Mouse (Mus musculus): ENCODE data around the gene Lce1h. TPM values are rescaled to one million over a fixed set of nuclear protein-coding genes. Genes with fewer than 3 reads are reported as not detected.

Lce1h gene
- not detected in 2 replicates for polyA plus RNA-seq (2012; rRNA removed)

DNA sequence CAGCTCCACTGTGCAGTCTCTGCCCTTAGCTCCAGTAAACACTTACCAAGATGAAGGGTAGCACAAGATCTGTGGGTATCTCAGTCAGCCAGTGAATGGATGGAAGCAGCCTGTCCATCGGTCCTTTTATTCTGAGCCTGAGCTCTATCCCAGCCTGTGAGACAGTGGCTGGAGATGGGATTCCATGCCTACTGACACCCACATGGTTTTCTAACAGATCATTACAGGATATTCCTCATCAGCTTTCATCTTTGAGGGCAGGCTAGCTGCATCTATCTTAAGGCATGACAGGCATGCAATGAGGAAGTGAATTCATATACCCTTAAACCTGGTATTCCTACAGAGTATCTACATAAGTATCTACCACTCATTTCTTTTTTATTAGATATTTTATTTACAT is at the start of gene Lce1h:
TSS of gene Lce1h (minus strand) at position 101 of the 400 bp plus-strand sequence.
- DNase-seq (ENCODE audit: low read depth, low spot score) = no peak

DNA sequence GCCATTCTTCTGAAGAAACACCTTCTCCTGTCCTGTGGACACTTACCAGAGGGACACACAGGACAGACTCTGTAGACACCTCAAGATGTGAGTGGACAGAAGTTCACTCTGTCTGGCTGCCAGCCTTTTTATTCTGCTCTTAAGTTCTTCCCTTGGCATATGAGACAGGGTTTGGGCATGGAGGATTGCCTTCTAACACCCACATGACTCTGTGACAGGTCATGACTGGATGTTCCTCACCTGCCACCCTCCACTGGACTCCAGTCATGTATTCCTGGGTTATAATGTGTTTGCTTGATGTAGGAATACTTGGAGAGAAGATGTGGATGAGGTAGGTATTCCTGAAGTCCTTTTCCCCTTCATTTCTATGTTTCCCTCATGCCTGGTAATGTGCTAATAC is 42.9 kb upstream of the Lce1h start, which contains the start of gene Lce1k:
TSS of gene Lce1k (minus strand) at position 101 of the 400 bp plus-strand sequence.
- DNase-seq (ENCODE audit: low read depth, low spot score) = no peak

More for the DNA sequence above, at the start of gene Lce1h:
- 91% methylated on average over 1 of the region's 1 CpGs for WGBS

DNA sequence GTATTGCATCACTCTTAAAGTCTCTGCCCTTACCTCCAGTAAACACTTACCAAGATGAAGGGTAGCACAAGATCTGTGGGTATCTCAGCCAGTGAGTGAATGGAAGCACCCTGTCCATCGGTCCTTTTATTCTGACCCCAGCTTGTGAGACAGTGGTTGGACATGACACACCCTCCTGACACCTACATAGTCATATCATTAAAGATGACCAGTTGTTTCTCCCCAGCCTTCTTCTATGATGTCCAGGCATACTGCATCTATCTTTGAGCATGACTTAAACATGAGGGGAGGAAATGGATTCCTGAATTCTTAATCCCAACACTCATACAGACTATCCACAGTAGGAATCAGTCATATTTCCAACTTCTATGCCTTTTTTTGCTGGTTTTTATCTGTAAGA is 25.5 kb upstream of the Lce1h start, which contains the start of gene Lce1j:
TSS of gene Lce1j (minus strand) at position 101 of the 400 bp plus-strand sequence.
- no peak for DNase-seq (ENCODE audit: low read depth, low spot score)
- WGBS = 69% methylated on average over 1 of the region's 1 CpGs

DNA sequence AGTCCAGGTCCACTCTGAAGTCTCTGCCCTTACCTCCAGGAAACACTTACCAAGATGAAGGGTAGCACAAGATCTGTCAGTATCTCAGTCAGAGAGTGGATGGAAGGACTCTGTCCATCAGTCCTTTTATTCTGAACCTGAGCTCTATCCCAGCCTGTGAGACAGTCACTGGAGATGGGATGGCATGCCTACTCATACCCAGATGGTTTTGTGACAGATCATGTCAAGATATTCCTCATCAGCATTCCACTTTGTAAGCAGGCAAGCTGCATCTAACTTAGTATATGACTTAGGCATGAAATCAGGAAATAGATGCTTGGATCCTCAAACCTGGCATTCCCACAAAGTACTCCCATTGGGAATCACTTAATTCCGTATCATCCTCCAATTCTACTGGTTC is 13.9 kb upstream of the Lce1h start, which contains the start of gene Lce1i:
TSS of gene Lce1i (minus strand) at position 101 of the 400 bp plus-strand sequence.
- WGBS = 73% methylated on average over 1 of the region's 1 CpGs

GRCm38 (mm10) chr3:92771573-92771972 is 6.7 kb upstream of the Lce1h start:
- WGBS = 21% methylated on average over 3 of the region's 3 CpGs
- no peak for DNase-seq (ENCODE audit: low read depth, low spot score)

More for the DNA sequence above, 13.9 kb upstream of the Lce1h start, which contains the start of gene Lce1i:
- DNase-seq (ENCODE audit: low read depth, low spot score) = no peak

DNA sequence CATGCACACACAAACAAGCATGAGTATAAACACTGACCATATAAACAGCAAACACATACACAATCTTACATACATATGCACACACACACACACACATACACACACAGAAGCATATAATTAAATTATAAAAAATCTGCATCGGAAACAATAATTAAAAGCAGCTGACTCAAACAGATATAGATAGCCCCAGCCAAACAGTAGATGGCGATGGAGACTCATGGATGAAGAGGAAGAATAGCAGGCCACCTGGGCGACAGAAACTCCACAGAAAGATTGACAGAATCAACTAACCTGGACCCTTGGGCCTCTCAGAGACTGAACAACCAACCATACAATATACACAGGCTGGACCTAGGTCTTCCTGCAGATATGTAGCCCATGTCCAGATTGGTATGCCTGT is 11.7 kb downstream of the Lce1h start:
- 42% methylated on average over 3 of the region's 3 CpGs for WGBS
- DNase-seq (ENCODE audit: low read depth, low spot score) = no peak

GRCm38 (mm10) chr3:92752238-92752637 is 12.6 kb downstream of the Lce1h start, which contains the start of gene Lce1g:
Gene Lce1g, minus strand, starts transcription at chr3:92752338.
- WGBS = 71% methylated on average over 1 of the region's 1 CpGs
- DNase-seq (ENCODE audit: low read depth, low spot score) = no peak

GRCm38 (mm10) chr3:92738996-92739395 is 25.9 kb downstream of the Lce1h start, which contains the start of gene Gm38119:
Gene Gm38119, minus strand, starts transcription at chr3:92739096.
- no peak for DNase-seq (ENCODE audit: low read depth, low spot score)
- 59% methylated on average over 1 of the region's 1 CpGs for WGBS

- 77% methylated on average over 5 of the region's 5 CpGs for WGBS
- no peak for DNase-seq (ENCODE audit: low read depth, low spot score)
Measured at GRCm38 (mm10) chr3:92722631-92723030, 42.2 kb downstream of the Lce1h start.

- no peak for DNase-seq (ENCODE audit: low read depth, low spot score)
- 71% methylated on average over 3 of the region's 3 CpGs for WGBS
Measured at GRCm38 (mm10) chr3:92720250-92720649, 44.6 kb downstream of the Lce1h start, which contains the start of gene Lce1f. Gene Lce1f, minus strand, starts transcription at chr3:92720350.

DNA sequence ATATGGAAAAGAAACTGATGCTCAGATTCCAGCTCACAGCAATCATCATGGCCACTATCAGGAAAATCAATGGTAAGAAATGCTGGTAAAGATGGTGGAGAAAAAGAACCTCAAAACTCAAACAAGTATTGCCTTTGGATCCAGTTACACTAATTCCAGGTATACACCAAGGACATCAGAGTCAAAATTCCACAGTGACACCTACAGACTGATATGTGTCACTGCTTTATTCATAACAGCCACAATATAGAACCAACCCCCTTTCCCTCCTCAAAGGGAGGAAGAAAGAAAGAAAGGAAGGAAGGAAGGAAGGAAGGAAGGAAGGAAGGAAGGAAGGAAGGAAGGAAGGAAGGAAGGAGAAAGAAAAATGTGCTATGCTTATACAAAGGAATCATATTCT is 49.7 kb downstream of the Lce1h start:
- DNase-seq (ENCODE audit: low read depth, low spot score) = no peak

Other genes starting within 250 kb of the Lce1h start
- gene 2310046K23Rik, start 230.6 kb downstream of the Lce1h start, polyA plus RNA-seq (2012; rRNA removed) = not detected in 2 replicates
- gene Ivl, start 191.3 kb downstream of the Lce1h start, polyA plus RNA-seq (2012; rRNA removed) = not detected in 2 replicates
- 0.69 TPM in 1 of 2 replicates, not detected in the other for gene Smcp, start 176.1 kb downstream of the Lce1h start, polyA plus RNA-seq (2012; rRNA removed)
- gene 2210017I01Rik, start 157.6 kb downstream of the Lce1h start, polyA plus RNA-seq (2012; rRNA removed) = not detected in 2 replicates
- not detected in 2 replicates for gene Lce6a, start 143.4 kb downstream of the Lce1h start, polyA plus RNA-seq (2012; rRNA removed)
- not detected in 2 replicates for gene Lce1a1, start 116.8 kb downstream of the Lce1h start, polyA plus RNA-seq (2012; rRNA removed)
- 0.15 TPM in 1 of 2 replicates, not detected in the other for gene Lce1b, start 108.1 kb downstream of the Lce1h start, polyA plus RNA-seq (2012; rRNA removed)
- gene Lce1a2, start 94.8 kb downstream of the Lce1h start, polyA plus RNA-seq (2012; rRNA removed) = not detected in 2 replicates
- not detected in 2 replicates for gene Lce1c, start 85.8 kb downstream of the Lce1h start, polyA plus RNA-seq (2012; rRNA removed)
- not detected in 2 replicates for gene Lce1d, start 77.9 kb downstream of the Lce1h start, polyA plus RNA-seq (2012; rRNA removed)
- not detected in 2 replicates for gene Lce1e, start 56.0 kb downstream of the Lce1h start, polyA plus RNA-seq (2012; rRNA removed)
- not detected in 2 replicates for gene Lce1f, start 44.7 kb downstream of the Lce1h start, polyA plus RNA-seq (2012; rRNA removed)
- not detected in 2 replicates for gene Gm38119, start 26.0 kb downstream of the Lce1h start, polyA plus RNA-seq (2012; rRNA removed)
- gene Lce1g, start 12.7 kb downstream of the Lce1h start, polyA plus RNA-seq (2012; rRNA removed) = not detected in 2 replicates
- not detected in 2 replicates for gene Lce1i, start 13.8 kb upstream of the Lce1h start, polyA plus RNA-seq (2012; rRNA removed)
- gene Lce1j, start 25.4 kb upstream of the Lce1h start, polyA plus RNA-seq (2012; rRNA removed) = not detected in 2 replicates
- not detected in 2 replicates for gene Lce1k, start 42.8 kb upstream of the Lce1h start, polyA plus RNA-seq (2012; rRNA removed)
- gene Kprp, start 62.2 kb upstream of the Lce1h start, polyA plus RNA-seq (2012; rRNA removed) = not detected in 2 replicates
- not detected in 2 replicates for gene Lce1l, start 86.2 kb upstream of the Lce1h start, polyA plus RNA-seq (2012; rRNA removed)
- gene 2310050C09Rik, start 105.2 kb upstream of the Lce1h start, polyA plus RNA-seq (2012; rRNA removed) = not detected in 2 replicates
- not detected in 2 replicates for gene Lce3a, start 161.2 kb upstream of the Lce1h start, polyA plus RNA-seq (2012; rRNA removed)
- 0.26 TPM in 1 of 2 replicates, not detected in the other for gene Lce3b, start 167.9 kb upstream of the Lce1h start, polyA plus RNA-seq (2012; rRNA removed)
- not detected in 2 replicates for gene Lce3c, start 179.4 kb upstream of the Lce1h start, polyA plus RNA-seq (2012; rRNA removed)
- gene Lce3d, start 192.3 kb upstream of the Lce1h start, polyA plus RNA-seq (2012; rRNA removed) = not detected in 2 replicates
- gene Lce3e, start 202.0 kb upstream of the Lce1h start, polyA plus RNA-seq (2012; rRNA removed) = not detected in 2 replicates
- not detected in 2 replicates for gene Lce3f, start 227.2 kb upstream of the Lce1h start, polyA plus RNA-seq (2012; rRNA removed)